Mouse (Mus musculus): Measurements from ENCODE around the gene Uqcr11. TPM values are rescaled to one million over a fixed set of nuclear protein-coding genes. Genes with fewer than 3 reads are reported as not detected.

The Uqcr11 gene
- polyA plus RNA-seq, 1 experiment from 2014 or later, result 479 TPM

DNA sequence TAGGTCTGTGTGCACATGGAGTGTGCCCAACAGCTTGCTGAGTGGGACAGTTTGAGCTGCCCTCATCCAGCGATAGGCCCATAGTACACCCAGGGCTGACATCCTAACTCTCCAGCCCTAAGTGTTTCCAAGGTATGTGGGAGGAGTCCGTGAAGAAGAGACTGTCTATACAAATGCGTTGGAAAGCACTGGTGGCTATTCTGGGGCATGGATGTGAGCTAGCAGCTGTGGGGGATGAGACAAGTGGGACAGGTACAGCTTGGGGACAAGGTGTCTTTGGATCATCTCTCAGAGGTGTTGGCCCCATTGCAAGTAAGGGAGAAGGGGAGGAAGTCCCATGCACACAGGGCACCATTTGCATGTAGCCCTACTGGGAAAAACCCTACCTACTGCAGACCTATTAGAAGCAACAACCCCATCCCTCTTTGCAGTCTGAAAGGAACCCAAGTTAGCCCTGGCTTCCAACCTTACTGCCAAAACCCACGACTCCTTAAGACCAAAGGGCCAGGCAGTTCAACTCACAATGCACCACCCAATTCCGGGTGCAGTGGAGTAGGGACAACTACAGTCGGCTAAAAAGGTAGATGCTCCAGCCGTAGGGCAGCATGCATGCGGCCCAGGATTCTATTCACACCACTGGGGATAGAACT, 9.0 kb downstream of the Uqcr11 start:
- peaks cover 67% of the 10 kb centered on the region for H3K36me3 ChIP-seq
- H3K4me1 ChIP-seq, result peaks cover 25% of the 10 kb centered on the region
- no peaks in the 10 kb centered on the region for H3K9me3 ChIP-seq
- ATAC-seq (ENCODE audit: insufficient number of reproducible peaks, insufficient read depth, low FRiP score, low TSS enrichment, low read depth), result no peak
- 49% methylated on average over 8 of the region's 8 CpGs for WGBS
- no peaks in the 10 kb centered on the region for H3K27me3 ChIP-seq
- peak overlapping the region; percentile 70 for H3K4me3 ChIP-seq
- H3K9ac ChIP-seq, result peak overlapping the region; percentile 96
- peak overlapping the region; percentile 99; the same call in 1 of the 2 replicates for H3K27ac ChIP-seq
- H3K4me2 ChIP-seq, result peak overlapping the region; percentile 79

GRCm38 (mm10) chr10:80396822-80397523, 9.7 kb downstream of the Uqcr11 start:
- Histone ChIP-seq H3K27me3 (no peaks in the 10 kb centered on the region), H3K4me2 (peak overlapping the region; percentile 79), H3K9me3 (no peaks in the 10 kb centered on the region), H3K36me3 (peaks cover 67% of the 10 kb centered on the region), H3K4me3 (peak overlapping the region; percentile 70), H3K9ac (peak overlapping the region; percentile 96), H3K27ac (0 out of 2 replicates have a peak overlapping the region, but pooled peaks have one; percentile 99), H3K4me1 (peaks cover 25% of the 10 kb centered on the region)
- WGBS, result 93% methylated on average over 11 of the region's 11 CpGs
- ATAC-seq (ENCODE audit: insufficient number of reproducible peaks, insufficient read depth, low FRiP score, low TSS enrichment, low read depth), result no peak

GRCm38 (mm10) chr10:80395025-80395627, 11.5 kb downstream of the Uqcr11 start:
- Histone ChIP-seq H3K36me3 (peaks cover 75% of the 10 kb centered on the region), H3K27me3 (no peaks in the 10 kb centered on the region), H3K4me1 (peaks cover 18% of the 10 kb centered on the region), H3K9ac (no peak overlapping the region), H3K9me3 (no peaks in the 10 kb centered on the region), H3K27ac (no peak overlapping the region), H3K4me2 (no peak overlapping the region), H3K4me3 (0 out of 2 replicates have a peak overlapping the region, but pooled peaks have one; percentile 2)
- 94% methylated on average over 35 of the region's 35 CpGs for WGBS
- no peak for ATAC-seq (ENCODE audit: insufficient number of reproducible peaks, insufficient read depth, low FRiP score, low TSS enrichment, low read depth)

- Histone ChIP-seq H3K4me3 (no peak overlapping the region), H3K27ac (no peak overlapping the region), H3K9ac (0 out of 2 replicates have a peak overlapping the region, but pooled peaks have one; percentile 1), H3K9me3 (no peaks in the 10 kb centered on the region), H3K4me2 (no peak overlapping the region), H3K27me3 (no peaks in the 10 kb centered on the region), H3K36me3 (peaks cover 81% of the 10 kb centered on the region), H3K4me1 (peaks cover 23% of the 10 kb centered on the region)
- no peak for ATAC-seq (ENCODE audit: insufficient number of reproducible peaks, insufficient read depth, low FRiP score, low TSS enrichment, low read depth)
- WGBS, result 92% methylated on average over 5 of the region's 5 CpGs
These were observed 13.9 kb downstream of the Uqcr11 start for GRCm38 (mm10) chr10:80392687-80393086.

GRCm38 (mm10) chr10:80390697-80391096, 15.9 kb downstream of the Uqcr11 start:
- Histone ChIP-seq H3K9me3 (no peaks in the 10 kb centered on the region), H3K9ac (no peak overlapping the region), H3K4me1 (peaks cover 13% of the 10 kb centered on the region), H3K36me3 (peaks cover 62% of the 10 kb centered on the region), H3K4me3 (no peak overlapping the region), H3K27me3 (no peaks in the 10 kb centered on the region), H3K4me2 (no peak overlapping the region), H3K27ac (no peak overlapping the region)
- no peak for ATAC-seq (ENCODE audit: insufficient number of reproducible peaks, insufficient read depth, low FRiP score, low TSS enrichment, low read depth)
- 85% methylated on average over 9 of the region's 9 CpGs for WGBS

DNA sequence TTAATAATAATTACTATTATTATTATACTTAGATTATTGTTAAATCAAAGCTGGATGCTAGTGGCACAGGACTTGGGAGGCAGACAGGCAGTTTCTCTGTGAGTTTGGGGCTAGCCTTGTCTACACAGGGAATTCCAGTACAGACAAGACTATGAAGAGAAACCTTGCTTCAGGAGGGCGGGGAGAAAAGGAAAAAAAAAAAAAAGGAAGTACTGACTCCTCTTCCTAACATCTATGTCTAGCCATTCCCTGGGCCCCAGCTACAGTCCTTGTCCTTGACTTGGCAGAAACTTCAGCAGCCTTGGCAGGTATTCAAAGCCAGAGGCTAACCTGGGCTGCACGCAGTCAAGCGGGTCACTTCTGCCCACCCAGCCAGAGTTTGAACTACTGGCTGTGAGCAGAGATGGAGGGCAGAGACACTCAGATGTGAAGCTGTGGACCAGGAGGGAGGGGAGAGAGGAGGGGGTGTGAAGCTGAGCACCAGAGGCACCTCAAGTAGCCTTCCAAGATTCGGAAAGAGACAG, 17.4 kb downstream of the Uqcr11 start:
- H3K36me3 ChIP-seq, result peaks cover 57% of the 10 kb centered on the region
- 71% methylated on average over 4 of the region's 4 CpGs for WGBS
- no peak overlapping the region for H3K4me2 ChIP-seq
- H3K9me3 ChIP-seq, result no peaks in the 10 kb centered on the region
- ATAC-seq (ENCODE audit: insufficient number of reproducible peaks, insufficient read depth, low FRiP score, low TSS enrichment, low read depth), result no peak
- H3K27ac ChIP-seq, result 0 out of 2 replicates have a peak overlapping the region, but pooled peaks have one; percentile 92
- H3K4me3 ChIP-seq, result no peak overlapping the region
- no peaks in the 10 kb centered on the region for H3K27me3 ChIP-seq
- H3K9ac ChIP-seq, result no peak overlapping the region
- peaks cover 27% of the 10 kb centered on the region for H3K4me1 ChIP-seq

DNA sequence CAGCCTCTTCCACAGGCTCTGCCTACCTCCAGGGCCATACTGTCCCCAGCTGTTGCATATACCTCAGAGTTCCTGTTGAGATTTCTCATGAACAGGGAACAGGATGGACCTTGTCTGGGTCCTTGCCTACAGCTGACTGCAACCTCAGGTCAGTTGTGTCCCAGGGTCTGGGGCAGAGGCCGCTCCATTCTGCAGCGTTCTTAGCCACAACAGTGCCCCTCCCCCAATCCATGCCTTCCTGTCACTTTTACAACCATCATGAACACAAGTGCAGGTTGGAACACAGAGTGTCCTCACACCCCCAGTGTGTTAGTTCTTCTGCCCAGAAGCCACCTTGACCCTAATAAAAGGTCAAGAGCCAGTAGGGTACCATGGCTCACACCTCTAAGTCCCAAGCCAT, 17.9 kb downstream of the Uqcr11 start:
- Histone ChIP-seq H3K27me3 (no peaks in the 10 kb centered on the region), H3K9ac (peak overlapping the region; percentile 98; the same call in 1 of the 2 replicates), H3K9me3 (no peaks in the 10 kb centered on the region), H3K36me3 (peaks cover 57% of the 10 kb centered on the region), H3K4me2 (peak overlapping the region; percentile 92), H3K27ac (peak overlapping the region; percentile 92; the same call in 1 of the 2 replicates), H3K4me3 (no peak overlapping the region), H3K4me1 (peaks cover 32% of the 10 kb centered on the region)
- 21% methylated on average over 2 of the region's 2 CpGs for WGBS
- ATAC-seq (ENCODE audit: insufficient number of reproducible peaks, insufficient read depth, low FRiP score, low TSS enrichment, low read depth), result no peak

- whole genome bisulfite sequencing, result 0% methylated on average over 10 of the region's 61 CpGs
- Histone ChIP-seq H3K4me1 (peaks cover 41% of the 10 kb centered on the region), H3K9ac (peak within 1 kb of the TSS; percentile 98), H3K36me3 (peaks cover 57% of the 10 kb centered on the region), H3K27me3 (no peaks in the 10 kb centered on the region), H3K27ac (peak within 1 kb of the TSS; percentile 92), H3K4me2 (peak within 1 kb of the TSS; percentile 92), H3K4me3 (peak within 1 kb of the TSS; percentile 91), H3K9me3 (no peaks in the 10 kb centered on the region)
- peak; percentile 39; the same call in 1 of the 2 replicates for ATAC-seq (ENCODE audit: insufficient number of reproducible peaks, insufficient read depth, low FRiP score, low TSS enrichment, low read depth)
These were observed 19.1 kb downstream of the Uqcr11 start, which contains the start of gene Mex3d for GRCm38 (mm10) chr10:80387522-80387959. Gene Mex3d (minus strand): TSS chr10:80387659.

DNA sequence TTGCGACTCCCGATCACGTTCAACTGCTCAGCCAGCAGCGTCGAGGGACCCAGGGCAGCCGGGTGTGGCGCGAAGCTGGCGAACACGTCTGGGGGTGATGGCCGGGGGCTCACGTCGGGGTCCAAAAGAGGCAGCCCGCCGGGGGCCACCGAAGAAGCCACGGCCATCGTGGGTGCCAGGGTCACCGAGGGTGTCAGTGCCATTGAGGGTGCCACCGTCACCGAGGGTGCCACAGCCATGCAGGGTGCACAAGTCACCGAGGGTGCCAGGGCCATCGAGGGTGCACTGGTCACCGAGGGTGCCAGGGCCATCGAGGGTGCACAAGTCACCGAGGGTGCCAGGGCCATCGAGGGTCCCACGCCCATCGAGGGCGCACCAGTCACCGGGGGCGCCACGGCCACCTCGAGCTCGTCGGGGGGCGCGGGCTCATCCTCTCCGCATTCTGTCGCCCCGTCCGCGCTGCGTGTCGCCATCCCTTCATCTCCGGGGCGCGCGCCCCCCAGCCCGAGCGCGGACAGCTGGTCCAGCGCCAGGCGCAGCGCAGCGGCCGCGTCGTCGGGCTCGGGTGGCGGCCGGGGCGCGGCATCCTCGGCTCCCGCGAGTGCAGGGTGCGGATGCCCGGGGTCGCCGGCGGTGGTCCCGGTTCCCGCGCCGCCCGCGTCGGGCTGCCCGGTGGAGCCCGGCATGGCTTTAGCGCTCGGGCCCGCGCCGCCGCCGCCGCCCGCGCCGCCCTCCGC, 19.7 kb downstream of the Uqcr11 start:
- Histone ChIP-seq H3K27me3 (no peaks in the 10 kb centered on the region), H3K27ac (peak overlapping the region; percentile 92), H3K4me3 (peak overlapping the region; percentile 91), H3K9me3 (no peaks in the 10 kb centered on the region), H3K4me1 (peaks cover 41% of the 10 kb centered on the region), H3K9ac (peak overlapping the region; percentile 98), H3K36me3 (peaks cover 57% of the 10 kb centered on the region), H3K4me2 (peak overlapping the region; percentile 92)
- under 1% methylated on average over 82 of the region's 94 CpGs for WGBS
- ATAC-seq (ENCODE audit: insufficient number of reproducible peaks, insufficient read depth, low FRiP score, low TSS enrichment, low read depth), result no peak

DNA sequence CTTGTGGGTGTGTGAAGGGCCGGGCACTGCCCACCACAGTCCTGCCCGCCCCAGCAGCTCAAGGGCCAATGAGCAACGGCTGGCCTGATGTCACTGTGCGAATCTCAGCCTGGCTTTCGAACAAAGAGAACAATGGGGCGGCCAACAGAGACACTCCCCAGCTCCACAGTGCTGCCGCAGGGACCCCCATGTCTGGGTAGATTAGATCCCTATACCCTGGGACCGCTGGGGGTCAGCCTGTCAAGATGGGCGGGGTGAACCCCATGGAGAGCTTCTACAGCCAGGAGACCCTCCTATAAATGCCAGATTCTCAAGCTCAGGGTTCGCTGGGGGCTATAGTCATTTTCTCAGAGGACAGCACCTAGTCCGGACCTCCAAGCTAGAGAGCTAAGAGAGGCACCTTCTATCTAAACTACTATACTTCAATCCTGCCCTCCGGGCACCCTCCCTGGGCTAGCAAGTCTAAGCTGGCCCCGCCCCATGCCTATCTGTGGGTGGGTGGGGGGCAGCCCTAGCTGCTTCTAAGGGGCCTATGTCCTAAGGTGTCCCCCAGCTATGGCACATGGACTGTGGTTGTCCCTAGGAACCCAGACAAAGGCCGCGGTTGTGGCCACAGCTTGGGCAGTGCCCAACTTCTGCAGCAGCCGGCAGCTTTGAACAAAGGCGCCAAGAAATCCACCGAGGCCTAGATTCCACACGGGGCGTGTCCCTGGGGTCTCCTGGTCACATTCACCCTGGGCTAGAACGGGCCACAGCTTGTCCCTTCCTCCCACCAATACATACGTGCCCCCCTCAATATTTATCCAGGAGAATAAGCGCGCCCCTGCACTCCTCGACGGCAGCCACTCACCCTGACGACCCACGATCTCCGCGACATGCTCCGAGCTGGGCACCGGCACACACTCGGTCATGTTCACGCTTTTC, 20.6 kb downstream of the Uqcr11 start:
- under 1% methylated on average over 34 of the region's 34 CpGs for WGBS
- no peaks in the 10 kb centered on the region for H3K27me3 ChIP-seq
- H3K4me1 ChIP-seq, result peaks cover 41% of the 10 kb centered on the region
- H3K4me3 ChIP-seq, result peak overlapping the region; percentile 91
- peaks cover 57% of the 10 kb centered on the region for H3K36me3 ChIP-seq
- H3K9ac ChIP-seq, result peak overlapping the region; percentile 98
- no peak for ATAC-seq (ENCODE audit: insufficient number of reproducible peaks, insufficient read depth, low FRiP score, low TSS enrichment, low read depth)
- H3K4me2 ChIP-seq, result peak overlapping the region; percentile 92
- no peaks in the 10 kb centered on the region for H3K9me3 ChIP-seq
- peak overlapping the region; percentile 92 for H3K27ac ChIP-seq

Data from embryonic facial prominence, embryonic 13.5 days (tissue).